Mouse (Mus musculus) macrophage (primary cell): ENCODE data around the gene Taar7d. TPM values are rescaled to one million over a fixed set of nuclear protein-coding genes. Genes with fewer than 3 reads are reported as not detected.

Experiments used
- H3K27ac ChIP-seq: fragments of 350-480 bp; formaldehyde crosslinking; 2 replicates; pipeline ENCODE4 v1.9.0; 2021
- H3K36me3 ChIP-seq: fragments of 350-480 bp; formaldehyde crosslinking; 2 replicates; pipeline ENCODE4 v1.9.0; 2021; ENCODE audit errors: inconsistent target
- H3K4me3 ChIP-seq: fragments of 350-480 bp; formaldehyde crosslinking; 2 replicates; pipeline ENCODE4 v1.9.0; 2021; ENCODE audit errors: inconsistent target
- H3K79me2 ChIP-seq: fragments of 350-480 bp; formaldehyde crosslinking; 2 replicates; pipeline ENCODE4 v1.9.0; 2021; ENCODE audit errors: inconsistent target
- WGBS: methylation state at CpG from one replicate; pipeline ENCODE4 v1.1.7; 2026; ENCODE audit warnings: inconsistent platforms; ENCODE audit not compliant: missing documents; 5-methylcytosine and 5-hydroxymethylcytosine counted together
- polyA plus RNA-seq: library from polyadenylated mRNA; stranded (reverse); fragments of 250-400 nt; gene quantifications from 3 replicates; pipeline ENCODE4 v1.2.4, GENCODE M21; 2018; ENCODE audit warnings: inconsistent platforms
- total RNA-seq, 78 experiments: library from RNA; depleted of rRNA; stranded (reverse); fragments of 250-400 nt; gene quantifications; 1 replicate in 9 of 78; 2 replicates in 24 of 78; 3 replicates in 43 of 78; 4 replicates in 2 of 78; pipeline ENCODE4 v1.2.4; 2018; ENCODE audit warnings: inconsistent platforms in 56 of 78

Gene Taar7d
- total RNA-seq (2018; cell fraction: chromatin; rRNA removed) = not detected
- not detected for total RNA-seq (2018; cell fraction: cytosol; rRNA removed)
- not detected for total RNA-seq (2018; cell fraction: nucleus; rRNA removed)
- polyA plus RNA-seq = not detected in 3 replicates

DNA sequence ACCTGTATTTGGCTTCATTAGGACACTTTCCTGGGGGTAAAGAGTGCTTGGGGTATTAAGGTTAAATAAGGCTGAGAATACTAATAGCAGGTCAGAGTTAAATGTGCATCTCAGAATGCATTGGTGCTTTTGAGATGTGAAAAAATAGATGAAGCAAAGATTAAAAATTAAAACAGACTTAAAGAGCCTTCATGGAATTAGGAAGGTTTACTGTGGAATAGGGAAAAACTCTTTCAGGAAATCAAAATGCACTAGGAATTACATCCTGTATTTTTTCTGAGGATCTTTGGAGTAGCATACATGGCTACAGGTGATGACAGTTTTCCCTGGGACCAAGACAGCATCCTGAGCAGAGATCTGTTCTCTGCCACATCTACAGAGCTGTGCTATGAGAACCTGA lies at the start of gene Taar7d:
Taar7d (plus strand) TSS at position 301 of the 400 bp plus-strand sequence.
- Histone ChIP-seq H3K79me2 (no peaks in the 10 kb centered on the region), H3K36me3 (no peaks in the 10 kb centered on the region), H3K27ac (no peak within 1 kb of the TSS), H3K4me3 (no peak within 1 kb of the TSS)

GRCm38 (mm10) chr10:23977958-23978357 lies 49.1 kb upstream of the Taar7d start:
- Histone ChIP-seq H3K4me3 (no peak overlapping the region), H3K79me2 (no peaks in the 10 kb centered on the region), H3K27ac (no peak overlapping the region), H3K36me3 (no peaks in the 10 kb centered on the region)
- WGBS = 88% methylated on average over 4 of the region's 4 CpGs

- Histone ChIP-seq H3K79me2 (no peaks in the 10 kb centered on the region), H3K4me3 (no peak overlapping the region), H3K36me3 (no peaks in the 10 kb centered on the region), H3K27ac (no peak overlapping the region)
- 56% methylated on average over 13 of the region's 16 CpGs for WGBS
Measured at GRCm38 (mm10) chr10:23978901-23979705, 47.9 kb upstream of the Taar7d start.

DNA sequence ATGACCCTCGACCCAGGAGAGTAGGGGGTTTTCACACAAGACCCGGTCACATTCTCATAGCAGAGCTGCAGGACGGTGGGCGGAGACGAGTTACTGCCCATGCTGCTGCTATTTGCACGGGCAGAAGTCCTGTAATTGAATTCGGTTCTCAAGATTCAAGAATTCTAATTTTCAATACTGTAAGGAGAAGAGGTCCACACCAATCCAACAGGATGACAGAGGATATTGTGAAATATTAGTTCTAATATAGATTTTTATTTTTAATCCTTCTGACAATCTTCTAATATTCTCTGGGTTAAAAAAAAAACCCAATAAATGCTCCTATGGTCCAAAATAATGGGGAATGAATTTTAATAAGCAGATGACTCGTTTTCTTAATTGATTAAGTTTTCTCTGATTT lies 41.5 kb upstream of the Taar7d start, which contains the start of gene Taar6:
Taar6 (minus strand) TSS at position 101 of the 400 bp plus-strand sequence.
- 91% methylated on average over 8 of the region's 8 CpGs for WGBS
- no peak within 1 kb of the TSS for H3K4me3 ChIP-seq
- no peaks in the 10 kb centered on the region for H3K36me3 ChIP-seq
- H3K79me2 ChIP-seq = no peaks in the 10 kb centered on the region
- no peak within 1 kb of the TSS for H3K27ac ChIP-seq

- Histone ChIP-seq H3K27ac (no peak overlapping the region), H3K79me2 (no peaks in the 10 kb centered on the region), H3K4me3 (no peak overlapping the region), H3K36me3 (no peaks in the 10 kb centered on the region)
- WGBS = 27% methylated on average over 5 of the region's 5 CpGs
Measured at GRCm38 (mm10) chr10:23986419-23986818, 40.6 kb upstream of the Taar7d start.

- H3K79me2 ChIP-seq = no peaks in the 10 kb centered on the region
- H3K4me3 ChIP-seq = no peak within 1 kb of the TSS
- no peaks in the 10 kb centered on the region for H3K36me3 ChIP-seq
- WGBS = 92% methylated on average over 3 of the region's 3 CpGs
- H3K27ac ChIP-seq = no peak within 1 kb of the TSS
Measured at GRCm38 (mm10) chr10:23993381-23993780, 33.6 kb upstream of the Taar7d start, which contains the start of gene Taar7a. Gene Taar7a (minus strand): TSS chr10:23993481.

GRCm38 (mm10) chr10:23999639-24000038 lies 27.4 kb upstream of the Taar7d start, which contains the start of gene Taar7b:
Gene Taar7b (plus strand): TSS chr10:23999939.
- H3K27ac ChIP-seq = no peak within 1 kb of the TSS
- no peaks in the 10 kb centered on the region for H3K36me3 ChIP-seq
- H3K79me2 ChIP-seq = no peaks in the 10 kb centered on the region
- 92% methylated on average over 1 of the region's 1 CpGs for WGBS
- H3K4me3 ChIP-seq = no peak within 1 kb of the TSS

DNA sequence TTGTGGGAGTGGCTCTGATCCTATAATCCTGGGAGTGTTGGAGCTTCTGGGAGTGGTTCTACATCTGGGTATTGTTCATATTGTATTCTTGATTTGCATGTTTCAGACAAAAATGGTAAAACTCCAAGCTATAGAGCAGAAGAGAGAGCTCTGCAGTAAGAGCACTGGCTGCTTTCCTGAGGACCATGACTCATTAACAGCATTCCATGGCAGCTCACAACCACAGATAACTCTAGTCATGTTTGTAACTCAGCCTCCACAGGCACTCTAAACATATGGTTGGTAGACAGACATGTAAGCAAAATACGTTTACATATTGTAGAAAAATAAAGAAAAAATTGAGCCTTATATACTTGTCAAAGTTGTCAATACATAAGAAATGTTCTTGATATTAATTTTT lies 20.6 kb upstream of the Taar7d start:
- Histone ChIP-seq H3K4me3 (no peak overlapping the region), H3K79me2 (no peaks in the 10 kb centered on the region), H3K36me3 (no peaks in the 10 kb centered on the region), H3K27ac (no peak overlapping the region)
- 83% methylated on average over 1 of the region's 1 CpGs for WGBS

DNA sequence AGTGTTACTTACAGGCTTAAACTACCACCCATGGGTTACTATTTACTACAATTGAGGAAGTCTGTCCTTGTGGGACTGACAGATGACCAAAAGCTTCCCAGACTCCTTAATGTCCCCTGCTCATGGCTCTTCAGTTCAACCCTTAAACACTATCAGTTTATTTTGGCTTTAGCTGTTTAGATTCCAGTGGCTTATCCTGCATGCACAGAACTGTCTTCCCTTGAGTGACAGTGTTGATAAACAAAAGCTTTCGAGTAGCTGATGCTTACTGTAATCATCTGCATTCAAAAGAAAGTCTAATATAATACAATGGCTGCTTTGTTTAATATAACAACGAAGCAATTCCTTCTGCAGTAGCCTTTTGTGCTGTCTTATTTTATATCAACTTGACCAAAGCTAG lies 20.0 kb upstream of the Taar7d start:
- Histone ChIP-seq H3K27ac (no peak overlapping the region), H3K36me3 (no peaks in the 10 kb centered on the region), H3K4me3 (no peak overlapping the region), H3K79me2 (no peaks in the 10 kb centered on the region)
- 71% methylated on average over 2 of the region's 2 CpGs for WGBS

- Histone ChIP-seq H3K4me3 (no peak overlapping the region), H3K36me3 (no peaks in the 10 kb centered on the region), H3K79me2 (no peaks in the 10 kb centered on the region), H3K27ac (no peak overlapping the region)
- WGBS = 88% methylated on average over 1 of the region's 1 CpGs
Measured at GRCm38 (mm10) chr10:24008143-24008542, 18.9 kb upstream of the Taar7d start.

GRCm38 (mm10) chr10:24031347-24031746 lies 4.3 kb downstream of the Taar7d start:
- Histone ChIP-seq H3K4me3 (no peak overlapping the region), H3K27ac (no peak overlapping the region), H3K36me3 (no peaks in the 10 kb centered on the region), H3K79me2 (no peaks in the 10 kb centered on the region)

GRCm38 (mm10) chr10:24037314-24037713 lies 10.3 kb downstream of the Taar7d start, which contains the start of gene Taar7e:
Gene Taar7e (plus strand): TSS chr10:24037614.
- Histone ChIP-seq H3K4me3 (no peak within 1 kb of the TSS), H3K36me3 (no peaks in the 10 kb centered on the region), H3K79me2 (no peaks in the 10 kb centered on the region), H3K27ac (no peak within 1 kb of the TSS)
- 86% methylated on average over 2 of the region's 2 CpGs for WGBS

DNA sequence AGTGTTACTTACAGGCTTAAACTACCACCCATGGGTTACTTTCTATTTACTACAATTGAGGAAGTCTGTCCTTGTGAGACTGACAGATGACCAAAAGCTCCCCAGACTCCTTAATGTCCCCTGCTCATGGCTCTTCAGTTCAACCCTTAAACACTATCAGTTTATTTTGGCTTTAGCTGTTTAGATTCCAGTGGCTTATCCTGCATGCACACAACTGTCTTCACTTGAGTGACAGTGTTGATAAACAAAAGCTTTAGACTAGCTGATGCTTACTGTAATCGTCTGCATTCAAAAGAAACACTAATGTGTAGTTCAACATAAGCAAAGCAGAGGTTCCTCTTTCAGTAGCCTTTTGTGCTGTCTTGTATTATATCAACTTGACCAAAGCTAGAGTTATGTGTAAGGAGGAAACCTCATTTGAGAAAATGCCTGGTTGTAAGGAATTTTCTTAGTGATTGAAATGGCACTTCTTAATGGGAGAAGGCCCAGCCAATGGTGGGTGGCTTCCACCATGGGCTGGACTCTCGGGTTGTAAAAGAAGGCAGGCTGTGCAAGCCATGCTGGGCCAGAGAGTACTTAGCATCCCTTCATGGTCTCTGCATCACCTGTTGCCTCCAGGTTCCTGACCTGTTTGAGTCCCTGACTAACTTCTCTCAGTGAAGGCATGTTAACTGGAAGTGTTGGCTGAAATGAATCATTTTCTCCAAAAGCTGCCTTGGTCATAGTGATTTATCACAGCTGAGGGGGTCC lies 13.3 kb downstream of the Taar7d start:
- Histone ChIP-seq H3K79me2 (no peaks in the 10 kb centered on the region), H3K36me3 (no peaks in the 10 kb centered on the region), H3K27ac (no peak overlapping the region), H3K4me3 (no peak overlapping the region)
- WGBS = 65% methylated on average over 2 of the region's 2 CpGs

DNA sequence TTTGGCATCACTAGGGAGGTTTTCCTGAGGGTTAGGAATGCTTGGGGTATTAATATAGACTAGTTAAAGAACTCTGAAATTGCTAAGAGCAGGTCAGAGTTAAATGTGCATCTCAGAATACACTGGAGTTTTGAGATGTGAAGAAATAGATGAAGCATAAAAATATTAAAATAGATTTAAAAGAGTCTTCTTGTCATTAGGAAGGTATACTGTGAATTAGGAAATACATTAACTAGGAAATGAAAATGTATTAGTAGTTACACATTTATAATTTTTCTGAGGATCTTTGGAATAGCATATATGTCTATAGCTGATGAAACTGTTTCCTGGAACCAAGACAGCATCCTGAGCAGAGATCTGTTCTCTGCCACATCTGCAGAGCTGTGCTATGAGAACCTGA lies 22.2 kb downstream of the Taar7d start, which contains the start of gene Taar7f:
Taar7f (plus strand) TSS at position 301 of the 400 bp plus-strand sequence.
- Histone ChIP-seq H3K27ac (no peak within 1 kb of the TSS), H3K36me3 (no peaks in the 10 kb centered on the region), H3K79me2 (no peaks in the 10 kb centered on the region), H3K4me3 (no peak within 1 kb of the TSS)

- H3K79me2 ChIP-seq = no peaks in the 10 kb centered on the region
- WGBS = 75% methylated on average over 5 of the region's 5 CpGs
- H3K4me3 ChIP-seq = no peak overlapping the region
- H3K27ac ChIP-seq = no peak overlapping the region
- H3K36me3 ChIP-seq = no peaks in the 10 kb centered on the region
Measured at GRCm38 (mm10) chr10:24052039-24052438, 25.0 kb downstream of the Taar7d start.
